Mouse (Mus musculus) stomach, embryonic 14.5 days (tissue): Measurements from ENCODE around the gene Rgs8. TPM values are rescaled to one million over a fixed set of nuclear protein-coding genes. Genes with fewer than 3 reads are reported as not detected.
A peak's percentile ranks its signal among the peaks of the same experiment; 100 is the strongest.

Experiments
- ATAC-seq: fragments of 200-750 bp; cut with Nextera tagmentation; 2 replicates; pipeline ENCODE4 v1.8.0; 2017; ENCODE audit warnings: low read depth, moderate TSS enrichment; ENCODE audit not compliant: insufficient number of reproducible peaks, insufficient read depth, low FRiP score
- H3K27ac ChIP-seq: fragments of 300-500 bp; sonication (generic); 2 replicates; pipeline ENCODE4 v1.5.1; 2014; ENCODE audit warnings: mild to moderate bottlenecking, low read length, moderate library complexity, mixed read lengths
- H3K27me3 ChIP-seq: fragments of 300-500 bp; sonication (generic); 2 replicates; pipeline ENCODE4 v1.6.1; 2014; ENCODE audit warnings: low read length, control low read depth, mixed read lengths; ENCODE audit not compliant: control insufficient read depth, insufficient read depth
- H3K36me3 ChIP-seq: fragments of 300-500 bp; sonication (generic); 2 replicates; pipeline ENCODE4 v1.6.1; 2014; ENCODE audit warnings: mild to moderate bottlenecking, control low read depth, low read length, moderate library complexity, mixed read lengths; ENCODE audit not compliant: control insufficient read depth, insufficient read depth
- H3K4me1 ChIP-seq: fragments of 300-500 bp; sonication (generic); 2 replicates; pipeline ENCODE4 v1.6.1; 2014; ENCODE audit warnings: low read length, control low read depth, mixed read lengths; ENCODE audit not compliant: control insufficient read depth, insufficient read depth
- H3K4me2 ChIP-seq: fragments of 300-500 bp; sonication (generic); replicated peaks from 2 replicates; pipeline ENCODE4 v1.6.1; 2014; ENCODE audit warnings: low read depth, low read length, control low read depth
- H3K4me3 ChIP-seq: fragments of 300-500 bp; sonication (generic); 2 replicates; pipeline ENCODE4 v1.5.1; 2014; ENCODE audit warnings: low read depth, low read length, control low read depth
- H3K9ac ChIP-seq: fragments of 300-500 bp; sonication (generic); replicated peaks from 2 replicates; pipeline ENCODE4 v1.6.1; 2014; ENCODE audit warnings: low read depth, mild to moderate bottlenecking, control low read depth, low read length, moderate library complexity, mixed read lengths
- H3K9me3 ChIP-seq: fragments of 300-500 bp; sonication (generic); 2 replicates; pipeline ENCODE4 v1.6.1; 2016; ENCODE audit warnings: low read depth, low read length, control low read depth; ENCODE audit not compliant: control insufficient read depth
- WGBS: fragments of 180-500 bp; shearing (Covaris S2); extraction: QIAGEN DNeasy Blood & Tissue Kit; methylation state at CpG from one replicate; pipeline ENCODE4 v1.1.7; 2014; 5-methylcytosine and 5-hydroxymethylcytosine counted together
- polyA plus RNA-seq: library from polyadenylated mRNA; unstranded; fragments of >200 nt; fragmentation: Nextera tagmentation; extraction: Ambion mirVana; gene quantifications from 2 replicates; pipeline ENCODE4 v1.2.1, GENCODE M21; 2014

The Rgs8 gene
- polyA plus RNA-seq, 1 experiment from 2014 or later: 0.41 TPM

- Histone ChIP-seq H3K27me3 (no peaks in the 10 kb centered on the region), H3K36me3 (no peaks in the 10 kb centered on the region), H3K9ac (no peak overlapping the region), H3K4me3 (no peak overlapping the region), H3K27ac (no peak overlapping the region), H3K4me2 (no peak overlapping the region), H3K4me1 (peaks cover 5% of the 10 kb centered on the region; the same call in 1 of the 2 replicates), H3K9me3 (no peaks in the 10 kb centered on the region)
- 77% methylated on average over 14 of the region's 14 CpGs for WGBS
- ATAC-seq: no peak
These were observed 93.4 kb downstream of the Rgs8 start for GRCm38 (mm10) chr1:153746119-153746670.

- Histone ChIP-seq H3K4me1 (peaks cover 5% of the 10 kb centered on the region; the same call in 1 of the 2 replicates), H3K9me3 (no peaks in the 10 kb centered on the region), H3K27ac (no peak overlapping the region), H3K27me3 (no peaks in the 10 kb centered on the region), H3K36me3 (no peaks in the 10 kb centered on the region), H3K4me2 (no peak overlapping the region), H3K4me3 (no peak overlapping the region), H3K9ac (no peak overlapping the region)
- no peak for ATAC-seq
- 5% methylated on average over 12 of the region's 12 CpGs for WGBS
These were observed 93.9 kb downstream of the Rgs8 start for GRCm38 (mm10) chr1:153746728-153747127.

- Histone ChIP-seq H3K36me3 (no peaks in the 10 kb centered on the region), H3K9me3 (no peaks in the 10 kb centered on the region), H3K4me2 (0 out of 2 replicates have a peak overlapping the region, but pooled peaks have one; percentile 13), H3K4me1 (peaks cover 5% of the 10 kb centered on the region; the same call in 1 of the 2 replicates), H3K9ac (no peak overlapping the region), H3K4me3 (no peak overlapping the region), H3K27me3 (no peaks in the 10 kb centered on the region), H3K27ac (peak overlapping the region; percentile 3; the same call in 1 of the 2 replicates)
- 52% methylated on average over 12 of the region's 12 CpGs for WGBS
- ATAC-seq: 0 out of 2 replicates have a peak, but pooled peaks have one; percentile 5
These were observed 95.2 kb downstream of the Rgs8 start for GRCm38 (mm10) chr1:153747861-153748530.

GRCm38 (mm10) chr1:153748549-153748948 is 95.7 kb downstream of the Rgs8 start:
- peak overlapping the region; percentile 3; the same call in 1 of the 2 replicates for H3K27ac ChIP-seq

GRCm38 (mm10) chr1:153749211-153749801 is 96.5 kb downstream of the Rgs8 start, which contains the start of gene Rnasel:
TSS of gene Rnasel (plus strand) at chr1:153749426.
- ATAC-seq: peak; percentile 61
- peak within 1 kb of the TSS; percentile 26 for H3K4me3 ChIP-seq
- peak within 1 kb of the TSS; percentile 3; the same call in 1 of the 2 replicates for H3K27ac ChIP-seq
- peak within 1 kb of the TSS; percentile 28 for H3K9ac ChIP-seq
- H3K4me2 ChIP-seq: peak within 1 kb of the TSS; percentile 49
- H3K36me3 ChIP-seq: no peaks in the 10 kb centered on the region
- H3K4me1 ChIP-seq: peaks cover 5% of the 10 kb centered on the region; the same call in 1 of the 2 replicates
- no peaks in the 10 kb centered on the region for H3K9me3 ChIP-seq
- 2% methylated on average over 18 of the region's 18 CpGs for WGBS
- H3K27me3 ChIP-seq: no peaks in the 10 kb centered on the region

More at GRCm38 (mm10) chr1:153748549-153748948, 95.7 kb downstream of the Rgs8 start:
- Histone ChIP-seq H3K4me2 (peak overlapping the region; percentile 49; the same call in 1 of the 2 replicates), H3K4me3 (no peak overlapping the region), H3K36me3 (no peaks in the 10 kb centered on the region), H3K9ac (no peak overlapping the region), H3K9me3 (no peaks in the 10 kb centered on the region), H3K27me3 (no peaks in the 10 kb centered on the region), H3K4me1 (peaks cover 5% of the 10 kb centered on the region; the same call in 1 of the 2 replicates)
- WGBS: 0% methylated on average over 1 of the region's 1 CpGs
- 0 out of 2 replicates have a peak, but pooled peaks have one; percentile 8 for ATAC-seq

Other genes starting within 250 kb of the Rgs8 start
- gene Shcbp1l, start 227.9 kb upstream of the Rgs8 start, polyA plus RNA-seq: 0.20 and 0.38 TPM in 2 replicates
- gene Dhx9, start 165.4 kb upstream of the Rgs8 start, polyA plus RNA-seq: 42.6 and 46.8 TPM in 2 replicates
- 6.6 and 8.3 TPM in 2 replicates for gene Npl, start 103.0 kb upstream of the Rgs8 start, polyA plus RNA-seq
- 2.4 TPM in 2 replicates for gene Rgs16, start 87.3 kb downstream of the Rgs8 start, polyA plus RNA-seq
- gene Rnasel, start 96.4 kb downstream of the Rgs8 start, polyA plus RNA-seq: 9.2 and 11.1 TPM in 2 replicates
- 0.30 TPM in 1 of 2 replicates, not detected in the other for gene Rgsl1, start 191.1 kb downstream of the Rgs8 start, polyA plus RNA-seq
- gene Teddm1b, start 221.3 kb downstream of the Rgs8 start, polyA plus RNA-seq: 0.21 and 0.41 TPM in 2 replicates
- gene Teddm1a, start 238.7 kb downstream of the Rgs8 start, polyA plus RNA-seq: not detected in 2 replicates
- gene Glul, start 246.9 kb downstream of the Rgs8 start, polyA plus RNA-seq: 130 and 137 TPM in 2 replicates
- 0.46 and 0.53 TPM in 2 replicates for gene Teddm2, start 247.2 kb downstream of the Rgs8 start, polyA plus RNA-seq